Comparison of ENCODE assay signal across 9 mouse cellular contexts in the genomic region with DNA sequence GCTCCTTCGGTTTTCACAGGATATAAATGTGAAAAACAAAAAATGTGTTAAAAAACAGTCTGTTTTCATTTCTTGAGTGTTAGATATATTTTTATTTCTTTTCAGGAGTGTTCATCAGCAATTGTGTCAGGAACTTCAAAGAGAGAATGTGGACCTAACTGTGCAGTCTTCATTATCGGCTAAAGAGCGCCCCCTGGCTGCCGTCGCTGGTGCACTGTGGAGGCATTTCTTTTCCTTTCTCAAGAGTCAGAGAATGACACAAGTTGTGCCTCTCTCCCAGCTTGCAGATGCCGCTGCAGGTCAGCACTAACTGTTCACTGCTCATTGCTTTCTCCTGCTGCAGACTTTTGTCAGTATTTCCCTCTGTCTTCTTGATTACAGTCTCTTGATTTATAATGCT.
A peak's percentile ranks its signal among the peaks of the same experiment; 100 is the strongest.
DNase-seq lines count a peak whose midpoint lies in the region; ATAC-seq lines count a peak whose summit lies in the region.
"Had no signal": no experiment of that assay in that cellular context is flagged by ENCODE, and none has a peak within 500 bp of the region (broad histone marks: within the 10 kb centered on the region; RNA-seq: fewer than 3 reads in every experiment).

No protein-coding gene starts in this region.

- DNase-seq in ES-CJ7 (ENCODE audit: low read depth, low spot score) = peak; percentile 69
- DNase-seq in c-Kit-negative CD71-positive TER-119-positive erythroid progenitor cells, embryonic 14.5 days (ENCODE audit: low read depth, low spot score) = peak; percentile 53
- DNase-seq in forebrain, embryonic 11.5 days (ENCODE audit: low spot score) = peak; percentile 88
- peak; percentile 61 to 86 for DNase-seq in layer of hippocampus, adult 8-10 months (ENCODE audit: low spot score in 2 of 2)
- DNase-seq in ovary, adult 18-20 months (ENCODE audit: low spot score) = peak; percentile 21
- peak; percentile 16 to 25 for DNase-seq in thymus, adult 18-20 months

- H3K9ac ChIP-seq in forebrain, embryonic 11.5 days (ENCODE audit: low read length) = no peak overlapping the region
- no peak overlapping the region for H3K9ac ChIP-seq in lung, embryonic 15.5 days
- H3K9ac ChIP-seq: heart, embryonic 15.5 days had no signal

- no peak overlapping the region for H3K4me2 ChIP-seq in forebrain, embryonic 11.5 days (ENCODE audit: low read depth, low read length, severe bottlenecking)
- H3K4me2 ChIP-seq in lung, embryonic 15.5 days = no peak overlapping the region
- H3K4me2 ChIP-seq: heart, embryonic 15.5 days had no signal

- no peaks in the 10 kb centered on the region for H3K27me3 ChIP-seq in forebrain, embryonic 11.5 days (ENCODE audit: control insufficient read depth, insufficient read depth, low read length)
- H3K27me3 ChIP-seq in lung, embryonic 15.5 days = no peaks in the 10 kb centered on the region
- H3K27me3 ChIP-seq: heart, embryonic 15.5 days had no signal

- WGBS in forebrain, embryonic 11.5 days = 15% methylated on average over 6 of the region's 6 CpGs
- 15% methylated on average over 6 of the region's 6 CpGs for WGBS in lung, embryonic 15.5 days

- H3K9me3 ChIP-seq in forebrain, embryonic 11.5 days (ENCODE audit: control insufficient read depth, low read length) = no peaks in the 10 kb centered on the region
- H3K9me3 ChIP-seq in lung, embryonic 15.5 days = no peaks in the 10 kb centered on the region
- H3K9me3 ChIP-seq: heart, embryonic 15.5 days had no signal

- peak; percentile 82 for ATAC-seq in forebrain, embryonic 11.5 days (replicated peaks; ENCODE audit: low FRiP score)
- ATAC-seq in hematopoietic stem cell, adult 5-6 weeks (replicated peaks in 1 of 2; ENCODE audit: insufficient read depth in 1 of 2, low FRiP score in 2 of 2, low TSS enrichment in 1 of 2, low read depth in 1 of 2, poor library complexity in 2 of 2, severe bottlenecking in 2 of 2) = peak; percentile 75 to 87
- 0 out of 2 replicates have a peak, but pooled peaks have one; percentile 59 for ATAC-seq in lung, embryonic 15.5 days (ENCODE audit: borderline replicate concordance, extremely low read depth, low FRiP score, low TSS enrichment)

- peaks cover 4% of the 10 kb centered on the region; the same call in 1 of the 2 replicates for H3K36me3 ChIP-seq in forebrain, embryonic 11.5 days (ENCODE audit: control insufficient read depth, insufficient read depth, low read length)
- peaks cover 5% of the 10 kb centered on the region; the same call in 1 of the 2 replicates for H3K36me3 ChIP-seq in lung, embryonic 15.5 days
- H3K36me3 ChIP-seq: heart, embryonic 15.5 days had no signal

- no peaks in the 10 kb centered on the region for H3K4me1 ChIP-seq in forebrain, embryonic 11.5 days (replicated peaks; ENCODE audit: control insufficient read depth, insufficient read depth, low read length)
- no peaks in the 10 kb centered on the region for H3K4me1 ChIP-seq in lung, embryonic 15.5 days
- H3K4me1 ChIP-seq: heart, embryonic 15.5 days had no signal

- H3K4me3 ChIP-seq in forebrain, embryonic 11.5 days (ENCODE audit: low read depth, low read length) = no peak overlapping the region
- no peak overlapping the region for H3K4me3 ChIP-seq in lung, embryonic 15.5 days
- H3K4me3 ChIP-seq: heart, embryonic 15.5 days had no signal

- H3K27ac ChIP-seq in forebrain, embryonic 11.5 days (ENCODE audit: low read depth, low read length) = no peak overlapping the region
- H3K27ac ChIP-seq in lung, embryonic 15.5 days = no peak overlapping the region
- H3K27ac ChIP-seq: heart, embryonic 15.5 days had no signal

Comparison
In these comparisons a context has a peak if more than half of its experiments do, and no peak if none do; other contexts are left out.
1. DNase-seq: peak in every context shown above with its lines; median percentile 88 in forebrain, embryonic 11.5 days; 74 in layer of hippocampus, adult 8-10 months; 69 in ES-CJ7; 53 in c-Kit-negative CD71-positive TER-119-positive erythroid progenitor cells, embryonic 14.5 days; 21 in ovary, adult 18-20 months; 20 in thymus, adult 18-20 months.